Mouse (Mus musculus) common myeloid progenitor, adult 5-6 weeks (primary cell): ENCODE data around the gene Cdc5l. TPM values are rescaled to one million over a fixed set of nuclear protein-coding genes. Genes with fewer than 3 reads are reported as not detected.
"Not testable (repeated sequence)": the region's sequence is repeated elsewhere in the genome, so short reads cannot be mapped to it uniquely, and the experiment has no call there.

Experiments used
- ATAC-seq: replicated peaks from 2 replicates; pipeline ENCODE4 v1.8.0; 2016; ENCODE audit warnings: low read depth, mild to moderate bottlenecking, moderate TSS enrichment, inconsistent platforms; ENCODE audit not compliant: poor library complexity, severe bottlenecking
- total RNA-seq: library from RNA; stranded (forward); fragments of 200-1000, 187-1606 nt; gene quantifications from 2 replicates; pipeline ENCODE4 v1.2.3, GENCODE M21; 2017

Cdc5l gene
- total RNA-seq, result 128 and 141 TPM in 2 replicates

DNA sequence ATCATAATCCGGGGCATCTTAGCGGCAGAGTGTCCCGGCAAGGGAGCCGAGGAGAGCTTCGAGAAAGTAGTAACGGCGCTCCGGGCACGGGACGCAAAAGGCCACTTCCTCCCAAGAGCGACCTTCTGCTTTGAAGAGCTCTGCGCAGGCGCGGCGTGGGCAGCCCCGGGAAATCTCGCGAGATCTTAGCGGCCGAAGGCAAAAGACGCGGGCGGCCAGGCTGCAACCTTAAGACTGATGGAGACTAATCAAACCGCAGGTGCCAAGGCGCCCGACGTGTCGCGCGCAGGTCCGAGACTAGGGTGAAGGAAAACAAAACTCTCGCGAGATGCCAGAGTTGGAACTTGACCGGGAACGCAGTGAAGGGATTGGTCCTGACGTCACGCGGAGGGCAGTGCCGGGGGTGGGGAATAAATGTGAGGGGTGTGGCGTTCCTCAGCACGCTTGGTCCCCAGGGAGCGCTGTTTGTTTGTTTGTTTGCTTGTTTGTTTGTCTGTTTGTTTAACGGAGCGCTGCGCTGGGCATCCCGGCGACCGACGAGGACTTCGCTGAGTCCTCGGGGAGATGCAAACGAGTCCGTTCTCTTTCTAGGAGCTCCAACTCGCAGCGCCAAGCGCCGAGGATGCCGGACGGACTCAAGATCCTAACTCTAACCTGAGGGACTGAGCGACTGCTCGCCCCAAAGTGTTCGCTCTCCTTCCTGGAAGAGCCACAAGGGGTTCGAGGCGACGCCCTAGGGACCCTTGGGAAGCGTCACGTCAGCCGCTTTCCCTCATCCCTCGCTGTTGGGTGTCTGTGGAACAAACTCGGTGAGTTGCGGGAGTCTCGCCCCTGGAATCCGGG lies at the start of gene Cdc5l:
Gene Cdc5l, minus strand, starts transcription at position 319 of the 843 bp plus-strand sequence.
- ATAC-seq, result peak; percentile 96

DNA sequence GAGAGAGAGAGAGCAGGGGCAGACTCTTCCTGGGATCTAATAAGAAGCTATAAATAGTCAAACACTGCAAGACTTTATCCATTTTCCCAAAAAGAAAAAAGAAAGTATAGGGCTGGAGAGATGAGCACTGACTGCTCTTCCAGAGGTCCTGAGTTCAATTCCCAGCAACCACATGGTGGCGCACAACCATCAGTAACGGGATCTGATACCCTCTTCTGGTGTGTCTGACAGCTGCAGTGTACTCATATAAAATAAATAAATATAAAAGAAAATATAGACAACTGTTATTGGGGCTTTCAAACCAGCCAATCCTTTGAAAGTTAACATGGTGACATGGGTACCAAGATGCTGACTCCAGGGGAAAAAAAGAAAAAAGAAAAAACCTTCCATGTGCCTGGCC lies 46.9 kb upstream of the Cdc5l start:
- no peak for ATAC-seq

DNA sequence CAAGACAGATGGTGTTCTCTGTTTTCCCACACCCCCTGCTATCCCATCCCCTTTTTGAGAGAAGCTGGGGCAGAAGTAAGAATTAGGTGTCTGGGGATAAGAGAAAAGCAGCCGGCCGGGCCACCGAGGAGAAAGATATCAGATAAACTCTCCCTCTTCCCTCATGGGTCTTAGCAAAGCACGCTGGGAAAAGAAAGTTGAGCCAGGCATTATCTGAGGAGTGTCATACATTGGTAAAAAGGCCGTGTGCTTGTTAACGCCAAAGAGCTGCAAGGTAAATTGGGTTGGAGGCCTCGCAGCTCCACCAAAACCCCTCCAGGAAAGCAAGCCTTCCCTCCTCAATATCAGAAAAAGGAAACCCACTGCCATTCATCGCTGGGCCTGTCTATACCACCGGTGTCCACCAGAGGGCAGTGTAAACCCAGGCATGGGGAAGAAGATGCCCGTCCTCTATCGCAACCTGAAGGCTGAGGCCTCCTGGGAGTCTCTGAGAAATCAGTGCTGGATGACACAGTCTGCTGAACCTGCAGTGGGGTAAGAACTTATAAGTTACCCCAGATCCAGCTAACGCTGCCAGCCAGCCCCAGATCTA lies 44.8 kb upstream of the Cdc5l start:
- ATAC-seq, result peak; percentile 73

DNA sequence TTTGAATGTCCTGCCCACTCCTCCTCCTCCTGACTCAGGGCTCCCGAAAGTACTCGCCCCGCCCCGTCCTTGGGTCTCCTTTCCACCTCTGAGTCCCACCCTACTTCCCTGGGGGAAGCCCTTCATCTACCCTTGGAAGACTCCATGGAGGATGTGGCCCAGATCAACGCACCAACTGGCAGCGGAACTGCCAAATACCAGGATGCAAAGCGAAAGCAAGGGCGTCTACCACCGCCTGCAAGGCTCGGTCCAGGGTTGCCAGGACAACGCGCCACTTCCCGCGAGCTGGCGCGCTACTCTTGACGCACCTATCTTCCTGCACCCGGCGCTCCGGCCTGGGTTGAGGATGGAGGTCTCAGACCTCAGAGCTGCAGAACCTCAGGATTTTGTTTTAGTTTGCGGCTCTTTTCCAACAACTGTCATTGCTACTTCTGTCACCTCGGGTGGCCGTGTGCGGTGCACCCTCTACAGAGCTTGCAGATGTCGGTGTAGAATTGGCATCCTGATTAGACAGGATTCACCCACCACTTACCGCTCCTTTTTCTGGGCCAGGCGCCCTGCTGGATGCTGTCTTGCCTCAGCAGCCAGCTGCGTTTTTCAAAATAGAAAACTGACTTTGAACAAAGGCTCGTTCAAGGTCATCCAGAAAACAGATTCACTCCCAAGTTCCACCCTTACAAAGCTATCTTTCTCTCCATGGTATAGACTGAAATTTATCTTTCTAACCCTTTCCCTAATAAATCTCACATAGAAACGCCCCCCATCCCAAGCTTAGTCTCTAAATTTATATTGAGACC lies 41.3 kb upstream of the Cdc5l start, which contains the start of gene Spats1:
Gene Spats1, minus strand, starts transcription at position 747 of the 797 bp plus-strand sequence.
- ATAC-seq, result peak; percentile 74

DNA sequence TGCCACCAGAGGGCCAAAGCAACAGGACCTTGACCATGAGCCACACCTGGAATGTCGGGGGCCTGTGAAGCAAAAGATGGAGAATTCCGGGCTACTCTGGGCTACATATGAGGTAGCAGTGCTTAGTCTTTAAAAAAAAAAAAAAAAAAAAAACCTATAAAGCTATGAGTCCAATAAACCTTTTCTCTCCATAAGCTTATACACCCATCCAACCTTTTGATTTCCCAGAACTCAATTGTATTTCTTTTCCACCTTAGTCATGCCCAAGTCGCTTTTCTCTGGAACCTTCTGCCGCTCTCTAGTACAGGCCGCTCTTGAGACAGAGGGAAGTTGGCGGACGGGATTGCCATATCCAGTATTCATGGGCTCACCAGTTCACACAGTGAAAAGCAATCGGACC lies 40.6 kb upstream of the Cdc5l start:
- no peak for ATAC-seq

DNA sequence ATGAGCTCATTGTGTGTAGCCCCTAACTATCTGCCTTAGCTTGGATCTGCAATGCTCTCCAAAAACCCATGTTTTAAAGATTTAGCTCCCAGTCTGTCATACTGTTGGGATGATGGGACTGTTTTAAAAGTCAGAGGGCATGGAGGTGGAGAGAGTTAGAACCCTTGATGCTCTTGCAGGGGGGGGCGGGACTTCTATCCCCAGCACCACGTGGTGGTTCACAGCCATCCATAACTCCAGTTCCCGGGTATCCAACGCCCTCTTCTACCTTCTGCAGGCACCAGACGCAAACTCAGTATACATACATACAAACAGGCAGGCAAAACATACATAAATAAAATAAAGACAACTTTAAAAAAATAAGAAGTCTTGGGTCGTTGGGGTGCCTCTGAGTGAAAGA lies 40.1 kb upstream of the Cdc5l start:
- ATAC-seq, result no peak

DNA sequence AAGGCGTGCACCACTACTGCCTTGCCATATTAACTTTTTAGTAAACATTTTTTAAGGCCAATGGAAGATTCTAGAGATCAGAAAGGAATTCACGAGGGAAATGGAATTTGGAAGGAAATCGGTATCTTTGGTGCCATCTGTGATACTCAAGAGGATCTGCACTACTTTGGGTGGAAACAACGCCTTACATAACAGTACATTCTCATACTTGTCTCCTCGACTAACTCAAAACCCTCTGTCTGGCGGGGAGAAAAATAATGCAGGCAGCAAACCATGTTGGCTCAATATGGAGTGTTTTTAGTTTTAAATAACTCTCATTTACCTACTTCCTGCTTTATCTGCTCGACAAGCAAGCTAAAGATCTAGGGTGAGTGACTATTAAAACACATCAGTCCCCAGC lies 37.2 kb upstream of the Cdc5l start:
- ATAC-seq, result no peak

DNA sequence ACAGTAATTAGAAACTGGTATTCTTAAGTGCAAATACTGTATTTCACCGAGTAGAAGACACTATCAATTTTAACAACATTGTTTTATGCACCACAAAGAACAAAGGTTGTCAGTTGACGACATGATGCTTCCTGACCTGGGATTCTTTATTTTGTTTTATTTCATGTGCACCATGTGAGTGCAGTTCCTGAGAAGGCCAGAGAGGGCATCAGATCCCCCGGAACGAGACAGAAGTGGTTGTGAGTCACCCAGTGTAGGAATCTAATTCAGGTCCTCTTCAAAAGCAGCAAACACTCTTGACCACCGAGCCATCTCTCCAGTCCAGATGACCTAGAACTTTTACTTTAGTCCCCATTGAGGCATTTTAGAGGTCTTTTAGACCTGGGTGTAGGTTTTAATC lies 34.8 kb upstream of the Cdc5l start:
- ATAC-seq, result no peak

DNA sequence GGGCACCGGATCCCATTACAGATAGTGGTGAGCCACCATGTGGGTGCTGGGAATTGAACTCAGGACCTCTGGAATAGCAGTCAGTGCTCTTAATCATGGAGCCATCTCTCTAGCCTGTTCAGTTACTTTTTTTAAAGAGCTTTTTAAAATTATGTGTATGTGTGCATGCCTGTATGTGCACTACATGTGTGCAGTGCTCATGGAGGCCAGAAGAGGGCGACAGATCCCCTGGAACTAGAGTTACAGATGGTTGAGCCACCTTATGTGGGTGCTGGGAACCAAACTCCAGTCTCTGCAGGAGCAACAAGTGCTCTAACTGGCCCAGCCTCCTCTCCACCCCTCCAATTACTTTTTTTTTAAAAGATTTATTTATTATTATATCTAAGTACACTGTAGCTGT lies 33.2 kb upstream of the Cdc5l start:
- ATAC-seq, result no peak

DNA sequence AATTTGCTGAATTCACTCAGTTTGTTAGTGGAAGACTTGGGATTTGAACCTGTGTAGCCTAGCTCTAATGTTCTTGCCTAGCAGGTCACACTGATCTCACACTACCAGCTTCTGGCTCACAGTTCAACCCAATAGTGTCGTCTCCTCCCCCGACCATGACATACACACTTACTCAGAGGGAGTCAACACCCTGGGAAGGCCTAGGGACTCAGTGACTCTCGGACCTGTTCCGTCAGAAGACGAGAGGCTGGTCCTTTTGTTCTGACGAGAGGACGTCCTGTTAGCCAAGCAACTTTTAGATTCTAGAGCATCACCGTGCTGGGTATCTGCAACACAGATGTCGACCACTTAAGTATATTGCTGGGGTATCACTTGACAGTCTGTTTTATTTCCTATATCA lies 30.7 kb upstream of the Cdc5l start:
- no peak for ATAC-seq

DNA sequence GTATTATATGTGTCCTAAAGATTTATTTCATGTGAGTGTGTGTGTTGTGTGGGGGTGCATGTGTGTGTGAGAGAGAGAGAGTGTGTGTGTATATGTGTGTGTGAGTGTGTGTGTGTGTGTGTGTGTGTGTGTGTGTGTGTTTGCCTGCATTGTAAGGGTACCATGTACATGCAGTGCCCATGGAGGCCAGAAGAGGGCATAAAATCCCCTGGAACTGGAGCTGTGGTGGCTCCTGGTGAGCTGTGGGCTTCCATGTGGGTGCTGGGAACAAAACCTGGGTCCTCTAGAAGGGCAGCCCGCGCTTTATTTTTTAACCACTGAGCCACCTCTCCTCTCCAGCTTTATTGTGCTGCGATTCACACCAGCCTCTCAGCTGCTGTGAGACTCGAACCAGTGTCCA lies 29.0 kb upstream of the Cdc5l start:
- ATAC-seq, result no peak

DNA sequence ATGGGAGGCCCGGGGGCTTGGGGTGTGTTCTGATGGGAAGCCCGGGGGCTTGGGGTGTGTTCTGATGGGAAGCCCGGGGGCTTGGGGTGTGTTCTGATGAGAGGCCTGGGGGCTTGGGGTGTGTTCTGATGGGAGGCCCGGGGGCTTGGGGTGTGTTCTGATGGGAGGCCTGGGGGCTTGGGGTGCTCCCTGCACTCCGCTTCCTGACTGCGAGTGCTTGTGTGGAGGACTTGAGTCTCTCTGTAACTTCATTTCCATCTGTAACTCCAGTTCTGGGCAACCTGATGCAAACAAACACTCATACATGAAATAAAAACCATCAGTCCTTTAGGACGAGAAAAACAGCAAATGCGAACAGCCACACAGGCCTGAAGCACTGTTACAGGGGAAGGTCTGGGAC lies 25.5 kb upstream of the Cdc5l start:
- no peak for ATAC-seq

DNA sequence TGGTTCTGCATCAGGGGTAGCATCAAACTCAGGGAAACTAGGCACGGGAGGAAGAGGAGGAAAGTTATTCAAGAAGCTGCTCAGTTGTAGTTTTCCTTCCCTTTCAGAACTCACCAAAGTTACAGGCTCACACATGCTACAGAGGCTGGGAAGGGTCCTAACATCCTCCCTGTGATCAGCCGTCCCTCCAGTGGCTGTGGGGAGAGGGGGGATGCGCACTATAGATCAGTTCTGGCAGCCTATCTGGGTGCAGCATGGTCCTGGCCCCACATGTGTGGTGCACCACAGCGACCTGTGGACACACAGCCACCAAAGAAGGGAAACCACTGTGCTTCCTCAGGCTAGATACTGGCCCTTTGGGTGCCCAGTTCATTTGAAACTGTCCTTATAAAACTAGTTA lies 25.0 kb upstream of the Cdc5l start:
- ATAC-seq, result no peak

DNA sequence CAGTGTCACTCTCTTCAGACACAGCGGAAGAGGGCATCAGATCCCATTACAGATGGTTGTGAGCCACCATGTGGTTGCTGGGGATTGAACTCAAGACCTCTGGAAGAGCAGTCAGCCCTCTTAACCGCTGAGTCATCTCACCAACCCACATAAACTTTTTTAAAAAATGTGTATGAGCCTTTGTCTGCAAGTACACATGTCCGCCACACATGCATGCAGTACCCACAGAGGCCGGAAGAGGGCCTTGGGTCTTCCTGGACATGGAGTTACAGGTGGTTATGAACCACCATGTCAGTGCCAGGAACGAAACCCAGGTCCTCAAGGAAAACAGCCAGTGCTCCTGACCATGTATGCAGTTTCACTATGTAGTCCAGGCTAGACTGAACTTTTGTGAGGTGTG lies 23.9 kb upstream of the Cdc5l start:
- ATAC-seq, result no peak

DNA sequence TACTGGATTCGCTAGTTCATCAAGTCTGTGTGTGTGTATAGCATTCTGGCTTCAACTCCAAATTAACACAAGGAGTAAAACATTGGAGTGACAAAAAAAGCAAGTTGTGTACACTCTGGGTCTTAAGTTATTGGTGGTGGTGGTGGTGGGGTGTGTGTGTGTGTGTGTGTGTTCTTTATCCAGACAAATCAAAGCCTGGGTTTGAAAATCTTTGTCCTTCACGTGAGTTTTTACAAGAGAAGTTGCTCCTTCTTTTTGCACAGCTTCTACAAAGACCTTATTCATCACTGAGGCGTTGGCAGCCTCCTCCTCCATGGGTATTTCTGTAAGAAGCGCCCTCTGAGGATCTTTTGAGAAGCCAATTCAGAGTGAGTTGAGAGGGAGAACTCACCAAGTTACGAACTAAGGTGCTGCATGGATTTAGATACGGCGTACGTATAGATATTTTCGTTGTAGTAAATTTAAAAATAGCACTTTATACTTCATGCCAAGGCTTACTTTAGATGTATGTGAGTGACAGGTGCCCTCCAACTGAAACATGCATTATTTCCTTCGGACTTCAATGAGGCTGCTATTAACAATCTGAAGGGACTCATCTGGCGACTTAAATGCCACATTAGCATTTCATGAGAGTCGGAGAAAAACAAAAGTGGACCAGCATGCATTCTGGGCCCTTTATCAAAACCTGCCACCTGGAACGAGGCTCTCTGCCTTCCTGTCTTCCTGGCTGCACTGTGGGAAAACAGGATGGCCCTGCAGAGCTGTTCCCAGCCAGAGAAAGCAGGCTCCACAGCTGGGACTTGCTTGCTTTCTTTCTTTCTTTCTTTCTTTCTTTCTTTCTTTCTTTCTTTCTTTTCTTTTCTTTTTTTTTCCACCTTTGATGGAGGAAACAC lies 23.0 kb upstream of the Cdc5l start:
- no peak for ATAC-seq

DNA sequence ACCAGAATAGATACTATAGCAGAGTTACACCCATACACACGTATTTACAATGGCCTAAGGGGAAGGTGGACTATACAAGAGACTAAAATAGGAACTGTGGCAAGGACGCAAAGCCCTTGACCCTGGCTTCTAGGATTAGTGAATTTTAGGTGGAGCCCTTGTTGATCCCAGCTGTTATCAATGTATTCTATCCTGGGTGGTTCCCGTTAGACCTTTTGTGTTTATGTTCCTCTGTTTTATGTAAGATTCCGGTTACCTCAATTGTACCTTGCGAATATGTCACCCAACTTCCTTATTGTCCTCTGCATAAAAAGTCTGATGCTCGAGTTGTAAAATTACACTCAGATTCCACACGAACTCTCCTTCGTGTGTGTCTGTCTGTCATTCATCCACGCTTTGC lies 22.2 kb upstream of the Cdc5l start:
- not testable (repeated sequence) for ATAC-seq

DNA sequence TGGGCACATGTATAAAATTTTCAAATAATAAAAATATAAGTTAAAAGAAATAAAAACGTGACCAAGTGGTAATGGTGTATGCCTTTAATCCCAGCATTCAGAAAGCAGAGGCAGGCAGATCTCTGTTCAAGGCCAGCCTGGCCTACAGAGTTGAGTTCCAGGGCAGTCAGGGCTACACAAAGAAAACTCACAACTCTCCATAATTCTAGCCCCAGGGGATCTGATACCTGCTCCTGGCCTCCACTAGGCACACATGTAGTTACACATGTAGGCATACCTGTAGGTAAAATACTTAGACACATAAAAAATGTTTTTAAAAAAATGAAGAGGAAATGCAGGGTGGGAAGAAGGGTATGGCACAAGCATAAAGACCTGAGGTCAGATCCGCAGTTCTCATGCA lies 21.3 kb upstream of the Cdc5l start:
- no peak for ATAC-seq

DNA sequence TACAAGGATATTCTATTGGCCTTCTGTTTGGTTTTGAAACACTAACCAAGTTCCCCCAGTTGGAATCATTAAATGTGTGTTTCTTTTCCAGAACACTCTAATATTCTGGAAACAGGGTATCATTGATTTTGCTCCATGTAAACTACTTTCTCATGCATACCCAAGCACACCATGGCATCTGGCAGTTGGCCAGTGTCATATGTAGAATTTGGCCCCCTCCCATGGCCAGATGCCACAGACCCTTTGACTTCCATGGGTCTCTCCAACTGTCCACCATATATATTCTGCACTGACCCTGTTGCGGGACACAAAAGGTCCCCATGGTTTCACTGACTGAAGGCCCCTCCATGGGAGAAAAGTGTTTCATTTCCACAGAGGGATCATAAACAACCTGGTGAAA lies 18.7 kb upstream of the Cdc5l start:
- ATAC-seq, result no peak

DNA sequence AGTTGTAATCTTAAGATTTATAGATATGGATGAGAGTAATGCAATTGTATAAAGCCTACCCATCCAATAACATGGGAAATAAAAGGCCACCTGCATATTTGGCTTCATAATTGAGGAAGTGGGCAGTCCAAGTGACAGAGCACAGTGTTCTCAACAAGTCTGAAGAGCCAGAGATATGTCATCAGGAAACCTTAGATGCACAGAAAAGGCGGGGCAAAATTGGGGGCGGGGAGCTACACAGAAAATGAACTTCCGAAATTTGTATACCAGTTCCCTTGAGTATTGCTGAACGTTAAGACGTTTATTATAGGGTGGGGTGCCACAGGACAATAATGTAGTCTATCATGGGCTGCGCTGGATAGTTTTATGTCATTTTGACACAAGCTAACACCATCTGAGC lies 16.6 kb upstream of the Cdc5l start:
- ATAC-seq, result peak; percentile 71

DNA sequence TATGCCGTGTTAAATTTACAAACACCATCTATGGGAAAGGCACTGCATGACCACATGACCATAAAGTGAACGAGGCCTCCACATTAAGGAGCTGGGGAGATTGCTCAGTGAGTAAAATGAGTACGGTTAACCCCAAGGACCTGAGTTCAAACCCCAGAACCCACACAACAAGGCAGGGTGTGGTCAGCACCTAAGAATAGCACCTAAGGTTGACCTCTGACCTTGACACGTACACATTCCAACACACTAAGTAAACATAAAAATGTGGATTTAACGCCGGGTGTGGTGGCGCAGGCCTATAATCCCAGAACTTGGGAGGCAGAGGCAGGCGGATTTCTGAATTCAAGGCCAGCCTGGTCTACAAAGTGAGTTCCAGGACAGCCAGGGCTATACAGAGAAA lies 16.0 kb upstream of the Cdc5l start:
- ATAC-seq, result no peak
